Mouse (Mus musculus) brown adipose tissue, adult 24 weeks (tissue): ENCODE results near the gene Gm5129. TPM values are rescaled to one million over a fixed set of nuclear protein-coding genes. Genes with fewer than 3 reads are reported as not detected.
"Not testable (repeated sequence)": the region's sequence is repeated elsewhere in the genome, so short reads cannot be mapped to it uniquely, and the experiment has no call there.

Experiments
- H3K27ac ChIP-seq: fragments of 200-500 bp; replicated peaks from 2 replicates; pipeline ENCODE4 v1.5.1; 2012; ENCODE audit warnings: low read depth, mild to moderate bottlenecking, low read length
- H3K4me1 ChIP-seq: fragments of 200-500 bp; 2 replicates; pipeline ENCODE4 v1.6.1; 2012; ENCODE audit warnings: low read length, mixed read lengths; ENCODE audit not compliant: control insufficient read depth, insufficient read depth, insufficient read length
- H3K4me3 ChIP-seq: fragments of 200-500 bp; 2 replicates; pipeline ENCODE4 v1.5.1; 2012; ENCODE audit warnings: low read depth, mild to moderate bottlenecking, low read length, moderate library complexity; ENCODE audit not compliant: insufficient read depth
- polyA plus RNA-seq: library from polyadenylated mRNA; stranded (reverse); fragments of >200 nt; gene quantifications from 2 replicates; pipeline ENCODE4 v1.2.4, GENCODE M21; 2012; ENCODE audit not compliant: missing spikeins, insufficient read depth, insufficient read length

Gm5129 gene
- polyA plus RNA-seq, result not detected in 2 replicates

- Histone ChIP-seq H3K4me3 (peak within 1 kb of the TSS; percentile 70), H3K27ac (peak within 1 kb of the TSS; percentile 94), H3K4me1 (peaks cover 16% of the 10 kb centered on the region; the same call in 1 of the 2 replicates)
Measured at GRCm38 (mm10) chr5:29735557-29736061, at the start of gene Gm5129, which contains the start of gene Dnajb6. Gm5129 (minus strand) TSS chr5:29735936. Dnajb6 (plus strand) TSS chr5:29735688.

- not testable (repeated sequence) for H3K27ac ChIP-seq, H3K4me3 ChIP-seq, H3K4me1 ChIP-seq
Measured at GRCm38 (mm10) chr5:29784906-29785305, 49.2 kb upstream of the Gm5129 start.

GRCm38 (mm10) chr5:29782261-29782660, 46.5 kb upstream of the Gm5129 start:
- H3K27ac ChIP-seq, result no peak overlapping the region
- no peaks in the 10 kb centered on the region for H3K4me1 ChIP-seq
- no peak overlapping the region for H3K4me3 ChIP-seq

GRCm38 (mm10) chr5:29779733-29780132, 44.0 kb upstream of the Gm5129 start:
- H3K4me1 ChIP-seq, H3K27ac ChIP-seq, H3K4me3 ChIP-seq: not testable (repeated sequence)

GRCm38 (mm10) chr5:29778029-29778428, 42.3 kb upstream of the Gm5129 start:
- Histone ChIP-seq H3K27ac (no peak overlapping the region), H3K4me3 (no peak overlapping the region), H3K4me1 (no peaks in the 10 kb centered on the region)

GRCm38 (mm10) chr5:29775437-29775836, 39.7 kb upstream of the Gm5129 start:
- Histone ChIP-seq H3K4me1 (no peaks in the 10 kb centered on the region), H3K27ac (no peak overlapping the region), H3K4me3 (no peak overlapping the region)

GRCm38 (mm10) chr5:29773460-29774150, 37.9 kb upstream of the Gm5129 start:
- Histone ChIP-seq H3K27ac (no peak overlapping the region), H3K4me3 (no peak overlapping the region), H3K4me1 (no peaks in the 10 kb centered on the region)

GRCm38 (mm10) chr5:29772651-29773330, 37.1 kb upstream of the Gm5129 start:
- Histone ChIP-seq H3K4me3 (no peak overlapping the region), H3K4me1 (no peaks in the 10 kb centered on the region), H3K27ac (no peak overlapping the region)

- H3K4me1 ChIP-seq, result no peaks in the 10 kb centered on the region
- no peak overlapping the region for H3K27ac ChIP-seq
- no peak overlapping the region for H3K4me3 ChIP-seq
Measured at GRCm38 (mm10) chr5:29772038-29772437, 36.3 kb upstream of the Gm5129 start.

GRCm38 (mm10) chr5:29770935-29771334, 35.2 kb upstream of the Gm5129 start:
- Histone ChIP-seq H3K27ac (no peak overlapping the region), H3K4me1 (no peaks in the 10 kb centered on the region), H3K4me3 (no peak overlapping the region)

GRCm38 (mm10) chr5:29759318-29759717, 23.6 kb upstream of the Gm5129 start:
- no peaks in the 10 kb centered on the region for H3K4me1 ChIP-seq
- H3K4me3 ChIP-seq, result no peak overlapping the region
- H3K27ac ChIP-seq, result no peak overlapping the region

GRCm38 (mm10) chr5:29752894-29753293, 17.2 kb upstream of the Gm5129 start:
- no peak overlapping the region for H3K27ac ChIP-seq
- no peaks in the 10 kb centered on the region for H3K4me1 ChIP-seq
- H3K4me3 ChIP-seq, result no peak overlapping the region

GRCm38 (mm10) chr5:29751306-29751705, 15.6 kb upstream of the Gm5129 start:
- Histone ChIP-seq H3K4me3 (no peak overlapping the region), H3K4me1 (no peaks in the 10 kb centered on the region), H3K27ac (no peak overlapping the region)

- Histone ChIP-seq H3K4me1 (no peaks in the 10 kb centered on the region), H3K4me3 (no peak overlapping the region), H3K27ac (no peak overlapping the region)
Measured at GRCm38 (mm10) chr5:29747661-29748060, 11.9 kb upstream of the Gm5129 start.

GRCm38 (mm10) chr5:29741093-29741492, 5.4 kb upstream of the Gm5129 start:
- peaks cover 22% of the 10 kb centered on the region for H3K4me1 ChIP-seq
- H3K4me3 ChIP-seq, result no peak overlapping the region
- H3K27ac ChIP-seq, result no peak overlapping the region

- no peak overlapping the region for H3K27ac ChIP-seq
- H3K4me3 ChIP-seq, result no peak overlapping the region
- H3K4me1 ChIP-seq, result peaks cover 22% of the 10 kb centered on the region
Measured at GRCm38 (mm10) chr5:29740651-29741050, 4.9 kb upstream of the Gm5129 start.
